ENCODE assay signal across 15 mouse cellular contexts in genomic region chr11:72011955-72012354, GRCm38 (mm10). TPM values are rescaled to one million over a fixed set of nuclear protein-coding genes. Genes with fewer than 3 reads are reported as not detected.
DNase-seq lines count a peak whose midpoint lies in the region; ATAC-seq lines count a peak whose summit lies in the region.
"Had no signal": no experiment of that assay in that cellular context is flagged by ENCODE, and none has a peak within 500 bp of the region (broad histone marks: within the 10 kb centered on the region; RNA-seq: fewer than 3 reads in every experiment).

No protein-coding gene starts in this region.

- no peak overlapping the region for H3K9ac ChIP-seq in embryonic facial prominence, embryonic 13.5 days
- H3K9ac ChIP-seq in forebrain, embryonic 14.5 days (ENCODE audit: low read length) = no peak overlapping the region
- no peak overlapping the region for H3K9ac ChIP-seq in hindbrain, embryonic 13.5 days
- H3K9ac ChIP-seq in midbrain, embryonic 15.5 days = no peak overlapping the region
- H3K9ac ChIP-seq: limb, embryonic 15.5 days; lung, embryonic 14.5 days had no signal

- H3K27ac ChIP-seq in embryonic facial prominence, embryonic 13.5 days = peak overlapping the region; percentile 8; the same call in 1 of the 2 replicates
- H3K27ac ChIP-seq in forebrain, embryonic 14.5 days (ENCODE audit: low read depth, low read length) = peak overlapping the region; percentile 61
- peak overlapping the region; percentile 71 for H3K27ac ChIP-seq in hindbrain, embryonic 13.5 days
- peak overlapping the region; percentile 76 for H3K27ac ChIP-seq in midbrain, embryonic 15.5 days
- H3K27ac ChIP-seq: limb, embryonic 15.5 days had no signal

- H3K4me2 ChIP-seq in embryonic facial prominence, embryonic 13.5 days = no peak overlapping the region
- no peak overlapping the region for H3K4me2 ChIP-seq in forebrain, embryonic 14.5 days (ENCODE audit: low read length)
- H3K4me2 ChIP-seq in hindbrain, embryonic 13.5 days = no peak overlapping the region
- no peak overlapping the region; the same call in 1 of the 2 replicates for H3K4me2 ChIP-seq in midbrain, embryonic 15.5 days
- H3K4me2 ChIP-seq: heart, embryonic 11.5 days; limb, embryonic 15.5 days; lung, embryonic 14.5 days had no signal

- H3K4me1 ChIP-seq in embryonic facial prominence, embryonic 13.5 days = peaks cover 27% of the 10 kb centered on the region
- peaks cover 43% of the 10 kb centered on the region for H3K4me1 ChIP-seq in forebrain, embryonic 14.5 days (ENCODE audit: control insufficient read depth, insufficient read depth, low read length)
- H3K4me1 ChIP-seq in hindbrain, embryonic 13.5 days (replicated peaks) = peaks cover 42% of the 10 kb centered on the region
- H3K4me1 ChIP-seq in midbrain, embryonic 15.5 days = peaks cover 23% of the 10 kb centered on the region

- intact Hi-C loops in heart, postnatal 10 days (cut with DNase I) = no loop called here

- no peaks in the 10 kb centered on the region for H3K36me3 ChIP-seq in embryonic facial prominence, embryonic 13.5 days
- no peaks in the 10 kb centered on the region for H3K36me3 ChIP-seq in forebrain, embryonic 14.5 days (ENCODE audit: control insufficient read depth, insufficient read depth, low read length)
- H3K36me3 ChIP-seq in hindbrain, embryonic 13.5 days = no peaks in the 10 kb centered on the region
- no peaks in the 10 kb centered on the region for H3K36me3 ChIP-seq in midbrain, embryonic 15.5 days (replicated peaks)
- H3K36me3 ChIP-seq: limb, embryonic 15.5 days had no signal

- ATAC-seq in embryonic facial prominence, embryonic 13.5 days (ENCODE audit: insufficient number of reproducible peaks, insufficient read depth, low FRiP score, low TSS enrichment, low read depth) = no peak
- ATAC-seq in forebrain, embryonic 14.5 days = 0 out of 2 replicates have a peak, but pooled peaks have one; percentile 33
- ATAC-seq in hindbrain, embryonic 13.5 days (ENCODE audit: low FRiP score) = no peak
- no peak for ATAC-seq in midbrain, embryonic 15.5 days (replicated peaks)

- H3K4me3 ChIP-seq in embryonic facial prominence, embryonic 13.5 days = no peak overlapping the region
- no peak overlapping the region for H3K4me3 ChIP-seq in forebrain, embryonic 14.5 days (ENCODE audit: low read depth, low read length)
- H3K4me3 ChIP-seq in hindbrain, embryonic 13.5 days = no peak overlapping the region
- H3K4me3 ChIP-seq in midbrain, embryonic 15.5 days = no peak overlapping the region
- H3K4me3 ChIP-seq: limb, embryonic 15.5 days had no signal

- no peak for DNase-seq in forebrain, embryonic 14.5 days (ENCODE audit: low spot score)
- no peak for DNase-seq in heart, adult 9 months (ENCODE audit: low spot score in 2 of 2)
- no peak for DNase-seq in spleen, adult 12 weeks (ENCODE audit: low spot score)
- no peak for DNase-seq in heart, postnatal 10 days
- DNase-seq: cerebellum, adult 11 months; heart, postnatal 4 days; kidney, adult 8-10 months; lung, embryonic 14.5 days; right cerebral cortex, adult 18-20 months had no signal

- H3K27me3 ChIP-seq in embryonic facial prominence, embryonic 13.5 days = no peaks in the 10 kb centered on the region
- H3K27me3 ChIP-seq in forebrain, embryonic 14.5 days (replicated peaks; ENCODE audit: control insufficient read depth, insufficient read depth, low read length) = no peaks in the 10 kb centered on the region
- no peaks in the 10 kb centered on the region for H3K27me3 ChIP-seq in hindbrain, embryonic 13.5 days
- no peaks in the 10 kb centered on the region for H3K27me3 ChIP-seq in midbrain, embryonic 15.5 days (replicated peaks)
- H3K27me3 ChIP-seq: limb, embryonic 15.5 days had no signal

- H3K9me3 ChIP-seq in embryonic facial prominence, embryonic 13.5 days = no peaks in the 10 kb centered on the region
- H3K9me3 ChIP-seq in forebrain, embryonic 14.5 days (replicated peaks; ENCODE audit: control insufficient read depth, low read length) = no peaks in the 10 kb centered on the region
- H3K9me3 ChIP-seq in hindbrain, embryonic 13.5 days = no peaks in the 10 kb centered on the region
- H3K9me3 ChIP-seq in midbrain, embryonic 15.5 days = no peaks in the 10 kb centered on the region
- H3K9me3 ChIP-seq: limb, embryonic 15.5 days had no signal

- WGBS in embryonic facial prominence, embryonic 13.5 days = 64% methylated on average over 1 of the region's 1 CpGs
- WGBS in forebrain, embryonic 14.5 days = 54% methylated on average over 1 of the region's 1 CpGs
- 86% methylated on average over 1 of the region's 1 CpGs for WGBS in hindbrain, embryonic 13.5 days
- WGBS in midbrain, embryonic 15.5 days = 55% methylated on average over 1 of the region's 1 CpGs

RNA-seq across cellular contexts. Expression of gene Aipl1, which starts 25.4 kb away (rescaled TPM):
- 0.51 and 0.59 TPM in 2 replicates for polyA plus RNA-seq in embryonic facial prominence, embryonic 13.5 days (2015; fragmentation: Nextera tagmentation; extraction: Ambion mirVana)
- polyA plus RNA-seq in forebrain, embryonic 14.5 days (2014; fragmentation: Nextera tagmentation; extraction: Ambion mirVana) = 0.09 TPM in 2 replicates
- polyA plus RNA-seq in hindbrain, embryonic 13.5 days (2015; fragmentation: Nextera tagmentation; extraction: Ambion mirVana) = 0.31 and 0.39 TPM in 2 replicates
- polyA plus RNA-seq in midbrain, embryonic 15.5 days (2015; fragmentation: Nextera tagmentation; extraction: Ambion mirVana) = 0.45 and 0.49 TPM in 2 replicates
- total RNA-seq in heart, postnatal 10 days (2021) = under 1 TPM; 0.15 to 0.17 TPM
- total RNA-seq: layer of hippocampus, adult 8-10 months had no signal

RNA-seq across cellular contexts. Expression of gene Pimreg, which starts 29.9 kb away (rescaled TPM):
- 102 and 128 TPM in 2 replicates for polyA plus RNA-seq in embryonic facial prominence, embryonic 13.5 days (2015; fragmentation: Nextera tagmentation; extraction: Ambion mirVana)
- polyA plus RNA-seq in forebrain, embryonic 14.5 days (2014; fragmentation: Nextera tagmentation; extraction: Ambion mirVana) = 97.8 and 123 TPM in 2 replicates
- 43.2 and 43.6 TPM in 2 replicates for polyA plus RNA-seq in hindbrain, embryonic 13.5 days (2015; fragmentation: Nextera tagmentation; extraction: Ambion mirVana)
- polyA plus RNA-seq in midbrain, embryonic 15.5 days (2015; fragmentation: Nextera tagmentation; extraction: Ambion mirVana) = 28.3 and 31.9 TPM in 2 replicates
- 10 to 100 TPM; 14.3 to 17.7 TPM for total RNA-seq in heart, postnatal 10 days (2021)

Comparison
In these comparisons a context has a peak if more than half of its experiments do, and no peak if none do; other contexts are left out.
1. H3K27ac ChIP-seq: peak in every context shown above with its lines; median percentile 76 in midbrain, embryonic 15.5 days; 71 in hindbrain, embryonic 13.5 days; 61 in forebrain, embryonic 14.5 days; 8 in embryonic facial prominence, embryonic 13.5 days.